Mouse (Mus musculus): ENCODE data around the gene Col20a1. TPM values are rescaled to one million over a fixed set of nuclear protein-coding genes. Genes with fewer than 3 reads are reported as not detected.

Col20a1 gene
- total RNA-seq, 2 experiments from 2014 or later = 0.29 to 0.33 TPM

DNA sequence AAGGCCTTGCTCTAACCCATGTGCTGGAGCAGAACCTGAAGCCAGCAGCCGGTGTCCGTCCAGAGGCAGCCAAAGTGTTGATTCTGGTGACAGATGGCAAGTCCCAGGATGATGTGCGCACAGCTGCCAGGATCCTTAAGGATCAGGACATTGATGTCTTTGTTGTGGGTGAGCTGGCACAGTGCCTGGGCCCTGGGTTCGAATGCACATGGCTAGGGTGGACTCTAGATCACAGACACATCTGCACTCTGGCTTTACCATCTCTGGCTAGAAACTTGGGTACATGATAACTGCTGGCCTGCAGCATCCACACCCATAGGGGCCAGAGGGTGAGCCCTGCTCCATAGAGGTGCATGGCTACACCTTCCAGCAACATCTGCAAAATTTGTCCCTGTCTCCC lies 9.1 kb downstream of the Col20a1 start:
- no peak for DNase-seq

DNA sequence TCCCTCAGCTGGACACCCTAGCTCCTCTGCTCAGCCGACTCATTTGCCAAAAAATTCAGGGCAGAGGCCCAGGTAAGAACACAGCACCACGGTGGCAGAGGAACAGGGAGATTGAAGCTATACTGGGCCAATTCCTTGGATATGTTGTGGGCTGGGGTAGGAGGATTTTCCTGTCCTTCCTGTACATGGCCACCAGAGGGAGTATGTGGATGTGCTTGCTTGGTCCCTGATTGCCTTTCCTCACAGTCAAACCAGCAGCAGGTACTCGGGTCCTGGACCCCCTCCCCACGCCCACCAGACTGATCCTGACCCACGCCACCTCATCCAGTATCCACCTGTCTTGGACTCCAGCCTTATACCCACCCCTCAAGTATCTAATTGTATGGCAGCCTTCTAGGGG lies 10.1 kb downstream of the Col20a1 start:
- peak; percentile 55 for DNase-seq

DNA sequence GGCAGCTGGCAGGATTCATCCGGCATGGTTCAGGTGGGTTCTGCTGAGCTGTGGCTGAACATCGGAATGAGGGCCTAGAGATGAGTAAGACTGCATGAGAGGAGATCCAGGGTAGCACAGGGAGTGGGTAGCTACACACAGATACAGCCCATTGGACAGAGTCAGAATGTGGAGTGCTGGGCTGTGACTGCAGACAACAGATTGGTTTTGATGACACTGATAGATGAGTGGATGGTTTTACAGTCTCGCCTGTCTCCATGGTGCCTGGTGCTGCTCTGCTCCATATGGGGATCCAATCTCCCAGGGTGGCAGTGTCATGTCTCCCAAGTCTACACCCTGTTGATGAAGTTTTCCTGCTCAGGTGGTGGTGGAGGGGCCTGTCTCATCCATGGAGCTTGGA lies 10.6 kb downstream of the Col20a1 start:
- DNase-seq = no peak

DNA sequence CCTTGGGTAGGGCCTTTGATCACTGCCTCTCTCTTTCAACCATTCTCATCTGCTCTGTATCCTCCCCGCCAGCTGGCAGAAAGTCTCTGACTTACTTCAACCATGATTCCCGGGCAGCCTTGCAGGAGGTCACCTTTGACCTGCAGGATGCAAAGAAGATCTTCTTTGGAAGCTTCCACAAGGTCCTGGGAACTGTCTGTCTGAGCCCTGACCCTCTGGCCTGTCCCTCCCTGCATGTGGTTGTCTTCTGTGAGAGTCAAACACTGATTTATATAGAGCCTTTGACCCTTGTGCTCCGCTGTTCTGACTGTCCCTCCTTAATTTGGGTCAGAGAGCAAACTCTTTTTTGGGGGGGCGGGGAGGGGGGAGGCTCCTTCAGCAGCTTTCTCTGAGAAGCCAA lies 20.7 kb downstream of the Col20a1 start:
- no peak for DNase-seq

DNA sequence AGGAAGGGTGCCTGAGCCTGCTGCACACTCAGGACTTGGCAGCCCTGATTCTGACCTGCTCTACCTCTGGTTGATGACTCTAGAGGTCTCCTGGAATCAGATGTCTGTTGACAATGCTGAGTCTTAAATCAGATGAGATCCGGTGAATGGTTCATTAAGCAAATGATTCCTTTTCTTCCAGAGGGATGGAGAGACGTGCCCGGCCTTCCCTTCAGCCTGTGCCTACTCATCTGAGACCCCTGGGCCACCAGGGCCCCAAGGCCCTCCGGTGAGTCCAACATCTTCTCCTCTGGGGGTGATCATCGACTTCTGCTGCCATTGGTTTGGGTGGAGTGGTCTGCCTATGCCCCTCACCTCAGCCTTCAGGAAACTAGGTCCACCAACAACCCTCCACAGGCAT lies 22.0 kb downstream of the Col20a1 start:
- DNase-seq = no peak

DNA sequence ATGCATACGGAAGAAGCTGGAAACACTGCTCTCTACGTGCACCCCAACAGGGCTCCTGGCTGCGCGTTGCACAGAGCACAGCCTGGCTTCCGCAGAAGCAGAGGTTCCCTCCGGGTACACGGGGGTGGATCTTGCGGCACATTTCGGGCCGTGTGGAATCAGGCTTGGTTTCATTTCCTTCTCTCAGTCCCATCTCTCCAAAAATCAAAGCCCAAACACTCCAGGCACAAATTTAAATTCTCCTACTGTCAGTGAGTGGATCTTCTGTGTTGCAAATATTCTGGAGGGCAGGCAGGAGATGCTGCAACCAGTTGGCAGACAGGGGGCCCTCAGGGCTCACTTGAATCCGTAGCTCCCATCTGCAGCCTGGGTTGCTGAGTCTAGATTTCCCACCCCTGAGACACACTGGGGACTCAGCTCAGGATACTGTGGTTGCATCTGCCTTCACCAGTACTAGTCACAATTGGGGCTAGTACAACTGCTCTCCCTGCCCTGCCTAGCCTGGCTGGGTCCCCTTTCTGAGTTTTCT lies 45.1 kb downstream of the Col20a1 start:
- no peak for DNase-seq

DNA sequence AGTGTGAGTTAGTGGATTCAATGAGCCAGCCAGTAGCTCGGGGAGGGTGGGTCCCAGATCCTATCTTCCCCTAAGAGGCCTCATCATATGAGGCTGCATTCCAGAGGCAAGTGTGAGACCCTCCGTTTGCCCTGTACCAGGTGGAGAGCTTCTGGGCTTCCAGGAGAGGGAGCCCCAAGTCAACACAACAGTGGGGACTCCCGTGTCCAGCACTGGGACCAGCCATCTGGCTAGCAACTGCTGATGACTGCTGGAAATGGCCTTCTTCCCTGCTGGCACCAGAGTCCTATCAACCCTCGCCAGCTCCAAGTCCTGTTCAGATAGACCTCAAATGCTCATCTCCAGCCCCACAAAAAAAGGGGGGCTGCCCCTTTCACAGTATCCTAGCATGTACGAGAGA lies 46.1 kb downstream of the Col20a1 start:
- peak; percentile 37 for DNase-seq

DNA sequence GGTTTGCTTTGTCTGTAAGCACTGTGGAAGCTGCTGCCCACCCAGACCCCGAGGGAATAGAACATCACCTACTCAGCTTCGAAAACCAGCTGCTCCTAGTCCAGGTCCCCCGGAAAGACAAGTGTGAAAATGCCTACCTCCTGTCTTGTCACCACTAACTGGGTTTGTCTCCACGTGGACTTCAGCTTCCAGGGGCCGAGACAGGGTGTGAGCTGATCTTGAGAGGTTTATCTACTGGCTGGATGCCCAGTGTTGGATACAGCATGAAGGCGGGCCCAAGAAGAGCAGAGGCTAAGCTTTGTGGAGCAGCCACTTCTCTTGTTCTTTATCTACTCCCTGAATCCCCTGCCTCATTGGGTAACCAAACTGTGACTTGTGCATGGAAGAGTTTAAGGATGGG lies 47.0 kb downstream of the Col20a1 start:
- peak; percentile 31 for DNase-seq

DNA sequence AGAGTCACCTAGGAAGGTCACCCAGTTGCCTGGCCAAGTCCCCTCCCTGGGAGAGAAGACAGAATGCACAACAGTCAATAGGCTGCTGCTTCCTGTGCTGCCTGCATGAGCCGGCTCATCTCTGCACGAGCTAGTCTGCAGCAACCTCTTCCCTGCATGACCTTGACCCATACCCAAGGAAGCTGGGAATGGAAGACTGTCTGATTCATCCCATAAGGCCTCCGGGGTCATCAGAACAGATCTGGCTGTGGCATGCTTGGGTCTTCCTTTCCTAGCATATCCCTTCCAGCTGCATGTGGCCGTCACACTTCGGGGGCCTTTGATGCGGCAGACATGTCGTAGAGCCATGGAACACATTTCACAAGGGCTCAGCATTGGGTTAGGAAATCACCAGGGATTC lies 48.9 kb downstream of the Col20a1 start:
- no peak for DNase-seq

DNA sequence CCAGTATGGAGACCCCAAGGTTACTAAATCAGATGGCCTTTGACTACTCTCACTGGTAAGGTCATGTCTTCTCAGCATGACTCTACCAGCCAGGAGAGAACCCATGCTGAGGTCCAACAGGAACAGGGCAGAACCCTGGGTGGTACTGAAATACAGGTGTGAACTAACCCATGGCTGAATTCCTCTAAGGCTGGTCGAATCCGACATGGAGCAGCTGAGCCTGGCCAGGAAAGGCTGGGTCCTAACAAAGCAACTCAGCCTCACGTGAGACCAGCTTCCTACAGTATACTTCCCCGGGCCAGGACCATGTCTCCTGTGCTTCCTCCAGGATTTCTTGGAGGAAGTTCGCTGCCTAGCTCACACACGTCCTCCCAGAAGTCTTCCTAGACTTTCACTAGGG lies 50.2 kb downstream of the Col20a1 start:
- no peak for DNase-seq

DNA sequence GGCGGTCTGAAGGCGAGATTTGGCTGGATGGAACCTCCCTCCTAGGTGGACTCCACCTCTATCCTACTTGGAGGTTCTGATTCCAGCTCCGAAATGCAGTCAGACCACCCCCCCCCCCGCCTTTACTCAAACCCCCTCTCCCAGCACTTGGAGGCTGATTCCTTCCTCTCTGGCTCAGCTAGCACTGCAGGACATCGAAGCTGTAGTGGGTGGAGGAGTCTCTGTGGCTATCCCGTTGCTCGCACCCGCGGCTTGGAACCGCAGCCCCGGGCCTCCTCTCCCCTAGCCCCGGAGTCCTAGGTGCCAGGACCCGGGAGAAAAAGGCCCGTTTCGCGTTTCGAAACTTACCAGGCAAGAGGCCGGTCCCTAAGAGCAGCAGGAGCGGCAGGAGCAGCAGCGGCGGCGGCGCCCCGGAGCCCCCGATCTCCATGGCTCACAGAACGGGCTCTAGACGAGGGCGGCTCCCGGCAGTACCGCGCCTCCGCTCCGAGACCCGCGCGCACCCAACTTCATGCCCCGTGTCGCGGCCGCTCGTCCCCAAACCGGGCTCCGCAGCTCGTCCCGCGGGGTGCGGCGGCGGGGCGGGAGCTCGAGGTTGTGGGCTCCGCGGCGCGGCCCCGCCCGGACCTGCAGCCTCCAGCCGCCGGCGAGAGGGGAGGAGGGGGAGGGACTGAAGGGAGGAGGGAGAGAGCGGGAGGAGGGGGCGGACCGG lies 52.5 kb downstream of the Col20a1 start:
- peak; percentile 14 for DNase-seq

DNA sequence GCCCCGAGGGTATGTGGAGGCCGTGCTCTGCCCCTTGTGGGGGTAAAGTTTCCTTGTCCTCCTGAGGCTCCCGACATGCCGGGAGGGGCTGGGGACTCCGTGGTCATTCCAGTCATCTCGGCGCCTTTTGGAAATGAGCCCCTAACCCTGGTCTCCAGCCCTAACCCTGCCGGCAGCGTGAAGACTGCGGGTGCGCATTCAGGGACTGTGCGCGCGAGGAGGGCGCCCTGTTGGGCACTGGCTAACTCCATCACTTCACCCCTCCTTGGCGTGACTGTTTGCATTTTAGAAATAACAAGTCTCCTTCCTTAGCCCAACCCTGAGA lies 53.0 kb downstream of the Col20a1 start:
- DNase-seq = no peak

DNA sequence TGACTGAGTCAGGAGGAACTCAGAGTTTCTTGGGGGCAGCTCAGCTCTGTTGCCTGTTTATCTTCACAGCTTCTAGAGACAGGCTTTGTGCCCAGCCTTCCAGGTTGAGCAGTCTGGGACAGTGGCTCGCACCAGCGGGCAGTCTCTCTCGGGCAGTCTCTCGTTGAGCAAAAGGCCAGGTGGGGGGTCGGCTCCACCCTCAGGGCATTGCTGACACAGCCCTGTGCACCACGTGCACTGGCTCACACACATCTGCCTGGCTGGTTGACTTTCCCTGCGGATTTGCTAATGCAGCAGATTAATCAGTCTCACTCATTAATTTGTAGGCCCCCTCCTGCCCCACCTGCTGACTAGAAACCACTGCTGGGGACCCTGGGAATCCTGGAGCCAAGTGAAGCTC lies 55.6 kb downstream of the Col20a1 start:
- DNase-seq = no peak

DNA sequence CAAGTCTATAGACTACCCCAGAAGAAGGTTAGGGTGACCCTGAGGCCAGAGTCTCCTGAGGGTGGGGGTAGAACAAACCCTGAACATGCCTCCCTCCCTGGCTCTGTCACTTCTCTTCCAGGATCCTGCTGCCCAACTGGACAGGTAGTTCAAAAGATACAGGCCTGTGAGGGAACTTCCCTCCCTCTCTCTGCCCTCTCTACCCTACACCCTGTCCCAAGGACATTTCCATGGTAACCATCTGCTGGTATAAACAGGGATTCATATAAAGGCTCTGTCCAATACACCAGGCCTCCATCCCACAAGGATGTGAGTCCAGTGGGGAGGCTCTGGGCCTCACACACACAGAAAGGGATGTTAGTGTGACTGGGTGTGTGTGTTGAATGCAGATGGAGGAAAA lies 56.0 kb downstream of the Col20a1 start:
- DNase-seq = no peak

DNA sequence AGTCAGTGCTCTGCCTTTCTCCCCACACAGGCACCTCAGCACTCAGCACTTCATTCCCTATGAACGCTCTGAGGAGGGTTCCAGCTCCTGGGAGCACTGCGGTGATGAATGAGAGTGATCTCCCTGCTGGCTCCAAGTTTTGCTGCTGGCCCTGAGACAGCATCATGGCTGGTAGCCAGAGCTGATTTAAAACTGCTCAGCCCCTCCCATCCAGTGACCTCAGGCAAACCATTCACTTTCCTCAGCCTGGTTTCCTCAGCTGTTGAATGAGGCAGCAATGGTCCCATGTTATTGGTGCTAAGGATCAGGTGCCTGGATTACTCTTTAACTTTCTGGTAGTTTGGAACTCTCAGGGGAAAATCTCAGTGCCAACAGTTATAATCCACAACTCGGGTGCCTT lies 57.1 kb downstream of the Col20a1 start, which contains the start of gene Chrna4:
Gene Chrna4 (minus strand): TSS at position 110 of the 400 bp plus-strand sequence.
- peak; percentile 51 for DNase-seq

DNA sequence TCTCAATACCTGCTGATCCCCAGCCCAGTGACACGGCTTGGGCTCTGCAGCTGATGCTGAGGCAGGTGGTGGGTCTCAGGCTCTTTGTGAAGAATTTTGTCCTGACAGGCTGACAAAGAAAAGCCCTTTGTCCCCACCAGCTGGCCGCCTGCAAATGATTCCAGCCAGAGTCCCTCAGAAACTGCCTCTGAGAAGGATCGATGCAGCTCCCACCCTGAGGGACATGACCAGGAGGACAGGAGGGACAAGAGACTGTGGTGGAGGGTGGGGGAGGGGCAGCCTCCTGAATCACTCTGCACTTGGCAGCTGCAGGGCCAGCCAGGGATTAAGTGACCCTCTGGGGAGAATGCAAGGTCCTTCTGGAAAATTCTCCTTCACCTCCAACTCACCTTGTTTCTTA lies 57.7 kb downstream of the Col20a1 start:
- no peak for DNase-seq

DNA sequence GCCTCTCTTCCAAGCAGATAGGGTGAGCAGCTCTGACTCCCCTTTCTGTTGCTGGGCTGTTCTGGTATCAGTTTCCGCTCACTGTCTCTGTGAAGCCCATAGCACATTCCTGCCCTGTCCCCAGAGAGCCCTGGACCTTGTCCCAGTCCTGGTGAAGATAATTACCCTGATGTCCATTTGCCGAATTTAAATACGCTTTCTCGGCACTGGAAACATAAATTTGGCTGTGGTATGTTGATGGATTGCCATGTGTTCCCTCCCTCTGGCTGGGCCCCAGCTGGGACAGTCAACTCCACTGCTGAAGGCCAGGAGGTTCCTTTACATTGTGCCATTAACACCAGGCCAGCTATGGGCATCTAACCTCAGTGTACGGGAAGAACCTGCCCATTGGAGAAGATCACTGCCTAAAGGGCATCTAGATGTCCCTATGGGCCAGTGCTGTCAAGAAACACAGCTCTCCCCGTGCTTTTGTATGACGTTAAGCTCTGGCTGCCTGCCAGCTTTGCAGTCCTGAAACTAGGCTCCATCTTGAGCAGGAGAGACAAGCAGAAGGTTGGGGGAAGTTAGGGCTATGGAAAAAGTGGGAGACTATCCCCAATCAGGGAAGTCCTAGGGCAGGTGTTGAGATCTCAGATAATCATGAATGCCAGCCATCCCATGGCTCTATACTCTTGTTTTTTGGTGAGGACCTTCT lies 62.1 kb downstream of the Col20a1 start:
- peak; percentile 39 for DNase-seq

DNA sequence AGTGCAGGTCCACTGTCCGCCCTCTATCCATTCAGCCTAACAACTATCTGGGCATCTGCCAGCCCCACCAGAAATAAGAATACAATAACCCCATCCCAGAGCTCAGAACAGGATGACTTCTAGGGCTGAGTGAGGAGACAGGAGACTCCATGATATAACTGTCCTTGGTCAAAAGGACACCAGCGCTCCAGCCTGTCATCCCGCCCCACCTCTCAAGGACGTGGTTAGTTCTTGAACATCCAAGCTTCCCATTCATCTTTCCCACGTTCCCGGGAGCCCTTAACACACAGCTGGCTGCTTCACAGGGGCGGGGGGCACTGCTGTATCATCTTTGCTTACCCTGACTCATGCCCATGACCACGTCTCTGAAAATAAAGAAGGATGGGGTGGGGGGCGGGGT lies 62.7 kb downstream of the Col20a1 start:
- DNase-seq = no peak

DNA sequence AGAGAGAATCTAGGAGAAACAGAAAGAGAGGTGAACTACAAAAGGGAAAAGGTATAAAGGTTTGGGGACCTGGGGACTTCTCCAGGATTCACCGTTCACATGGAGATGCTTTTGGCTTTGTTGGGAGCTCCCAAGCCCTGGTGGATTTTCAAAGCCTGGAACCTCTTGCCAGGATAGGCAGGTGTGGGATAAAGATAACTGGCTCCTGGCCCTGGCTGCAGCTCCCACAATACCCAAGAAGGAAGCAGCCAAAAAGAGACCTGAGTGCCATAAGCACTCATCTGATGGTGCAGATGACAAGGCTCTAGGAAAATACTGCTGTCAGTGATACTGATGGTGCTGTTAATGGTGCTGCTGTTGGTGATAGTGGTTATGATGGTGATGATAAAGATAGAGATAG lies 65.8 kb downstream of the Col20a1 start:
- DNase-seq = no peak

DNA sequence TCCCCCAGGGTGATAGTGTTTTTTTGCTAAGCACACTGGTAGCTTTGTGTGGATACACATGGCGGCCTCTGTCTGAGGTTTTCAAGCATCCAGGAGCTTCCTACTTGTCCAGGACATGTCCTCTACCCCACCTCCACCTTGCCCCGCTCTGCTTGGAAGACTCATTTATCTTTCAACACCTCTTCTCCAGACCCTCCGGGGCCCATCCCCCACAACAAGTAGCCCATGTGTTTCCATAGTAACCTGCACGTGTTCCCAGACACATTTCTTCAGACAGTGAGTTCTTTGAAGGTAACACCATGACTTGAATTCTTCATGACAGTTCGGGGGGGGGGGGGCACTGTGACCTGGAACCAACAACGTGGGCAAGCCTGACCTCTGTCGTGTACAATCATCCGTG lies 71.0 kb downstream of the Col20a1 start:
- no peak for DNase-seq

DNA sequence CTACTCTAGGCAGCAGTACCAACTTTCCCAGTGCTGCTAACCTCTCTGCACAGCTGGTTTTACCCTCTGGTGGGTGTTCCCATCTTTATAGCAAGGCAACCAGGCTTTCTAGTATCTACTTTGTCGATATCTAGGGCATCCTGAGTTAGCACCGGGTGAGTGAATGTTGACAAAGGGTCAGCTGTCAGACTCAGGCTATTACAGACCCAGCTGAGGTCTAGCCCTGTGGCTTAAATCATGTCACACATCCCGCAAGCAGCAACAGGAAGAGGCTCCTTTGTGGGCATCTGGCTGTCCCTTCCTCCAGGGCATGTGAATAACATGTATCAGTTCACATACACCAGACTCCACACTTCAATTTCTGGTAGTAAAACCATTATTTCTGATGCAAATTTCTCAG lies 71.9 kb downstream of the Col20a1 start:
- no peak for DNase-seq

DNA sequence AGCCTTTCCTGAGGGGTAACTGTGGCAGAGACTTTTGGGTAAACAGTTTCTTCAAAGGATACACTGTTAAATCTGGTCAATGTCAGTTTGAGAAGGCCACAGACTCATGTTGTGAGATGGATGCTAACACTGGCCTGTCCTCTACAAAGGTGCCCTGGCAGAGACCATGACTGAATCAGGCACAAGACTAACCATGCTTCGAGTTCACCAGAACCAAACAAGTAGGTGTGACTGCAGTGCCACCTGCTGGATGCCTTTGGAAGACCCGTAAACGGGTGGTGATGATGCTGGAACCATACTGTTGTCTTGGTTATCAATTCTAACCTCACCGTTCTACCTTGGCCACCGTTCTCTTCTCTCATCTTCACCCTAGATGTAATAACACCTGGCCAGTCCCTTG lies 73.8 kb downstream of the Col20a1 start:
- DNase-seq = peak; percentile 87

DNA sequence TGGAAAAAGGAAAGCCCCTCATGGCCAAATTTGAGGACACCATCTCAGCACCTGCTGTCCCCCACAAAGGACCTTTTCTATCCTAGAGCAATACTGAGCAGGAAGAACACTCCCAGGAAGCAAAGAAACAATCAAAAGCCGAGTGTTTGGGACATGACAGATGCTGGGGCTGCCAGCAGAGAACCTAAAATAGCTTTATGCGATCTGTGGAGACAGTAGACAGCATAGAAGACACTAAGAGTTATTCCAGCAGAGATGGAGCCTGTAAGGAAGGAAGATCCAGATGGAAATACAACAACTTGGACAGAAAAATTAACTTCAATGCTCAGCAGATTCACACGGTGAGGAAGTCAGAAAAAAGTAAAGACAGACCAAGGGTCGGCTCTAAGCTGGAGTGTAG lies 79.5 kb downstream of the Col20a1 start:
- DNase-seq = no peak
